Mouse (Mus musculus) CD4-positive naive resting alpha-beta T cell, adult 76 days (primary cell): ENCODE measurements around the gene Serping1. TPM values are rescaled to one million over a fixed set of nuclear protein-coding genes. Genes with fewer than 3 reads are reported as not detected.

Source experiments
- total RNA-seq: library from RNA; stranded (reverse); gene quantifications from one replicate; pipeline ENCODE4 v1.2.4, GENCODE M21; 2023

The Serping1 gene
- not detected for total RNA-seq

GRCm38 (mm10) chr2:84775241-84775640 is at the start of gene Serping1:
TSS of gene Serping1 (minus strand) at chr2:84775444.

GRCm38 (mm10) chr2:84822552-84822951 is 47.3 kb upstream of the Serping1 start, which contains the start of gene Smtnl1:
TSS of gene Smtnl1 (minus strand) at chr2:84822652.

GRCm38 (mm10) chr2:84798493-84798921 is 23.3 kb upstream of the Serping1 start, which contains the start of gene Ube2l6:
TSS of gene Ube2l6 (plus strand) at chr2:84798828.

GRCm38 (mm10) chr2:84743561-84743960 is 31.7 kb downstream of the Serping1 start, which contains the start of gene Gm19426:
TSS of gene Gm19426 (minus strand) at chr2:84743655.

GRCm38 (mm10) chr2:84733579-84734300 is 41.5 kb downstream of the Serping1 start, which contains the start of gene Ypel4:
TSS of gene Ypel4 (plus strand) at chr2:84734058.

GRCm38 (mm10) chr2:84727172-84727858 is 47.9 kb downstream of the Serping1 start, which contains the start of gene Clp1:
TSS of gene Clp1 (minus strand) at chr2:84727350.

Other genes starting within 250 kb of the Serping1 start
- gene Ctnnd1, start 124.7 kb downstream of the Serping1 start, total RNA-seq = 1.4 TPM
- 0.18 TPM for gene Btbd18, start 116.4 kb downstream of the Serping1 start, total RNA-seq
- gene Selenoh, start 104.7 kb downstream of the Serping1 start, total RNA-seq = 36.1 TPM
- gene Gm28635, start 97.4 kb downstream of the Serping1 start, total RNA-seq = not detected
- gene Med19, start 97.0 kb downstream of the Serping1 start, total RNA-seq = 12.3 TPM
- gene Tmx2, start 96.3 kb downstream of the Serping1 start, total RNA-seq = 29.7 TPM
- 53.3 TPM for gene Zdhhc5, start 60.3 kb downstream of the Serping1 start, total RNA-seq
- gene Clp1, start 48.1 kb downstream of the Serping1 start, total RNA-seq = 28.8 TPM
- 1.9 TPM for gene Ypel4, start 41.4 kb downstream of the Serping1 start, total RNA-seq
- not detected for gene Gm19426, start 31.8 kb downstream of the Serping1 start, total RNA-seq
- gene Ube2l6, start 23.4 kb upstream of the Serping1 start, total RNA-seq = 13.1 TPM
- not detected for gene Smtnl1, start 47.2 kb upstream of the Serping1 start, total RNA-seq
- gene Timm10, start 51.6 kb upstream of the Serping1 start, total RNA-seq = 9.4 TPM
- 1.4 TPM for gene Slc43a1, start 63.4 kb upstream of the Serping1 start, total RNA-seq
- gene Rtn4rl2, start 111.3 kb upstream of the Serping1 start, total RNA-seq = not detected
- gene Slc43a3, start 161.1 kb upstream of the Serping1 start, total RNA-seq = 2.4 TPM
- 3.1 TPM for gene Prg2, start 205.0 kb upstream of the Serping1 start, total RNA-seq
- not detected for gene Prg3, start 212.8 kb upstream of the Serping1 start, total RNA-seq